Mouse (Mus musculus) MEL (cell line): ENCODE measurements at regions not wholly inside any gene's neighbourhood (a gene's known extent, or its start where the extent isn't known, plus 50 kb on each side); places are given as distances from the start of the nearest gene placed in this dataset.
"Not testable (repeated sequence)": the region's sequence is repeated elsewhere in the genome, so short reads cannot be mapped to it uniquely, and the experiment has no call there.

Experiments used
- DNase-seq: peaks from one replicate; pipeline ENCODE4 v3.0.0; 2011; ENCODE audit warnings: low read depth, low spot score
- H3K27ac ChIP-seq: 2 replicates; pipeline ENCODE4 v1.5.1; 2012; ENCODE audit warnings: low read depth, mild to moderate bottlenecking, control low read depth, low read length, moderate library complexity; ENCODE audit not compliant: control insufficient read depth
- H3K27me3 ChIP-seq, 2 experiments: fragments of 150-350 bp in 1 of 2; sonication (generic) in 1 of 2; 2 replicates each; pipeline ENCODE4 v1.6.1; 2012; ENCODE audit warnings: low read length in 2 of 2, mild to moderate bottlenecking in 2 of 2, improper control_type of control experiment in 1 of 2, moderate library complexity in 1 of 2; ENCODE audit not compliant: insufficient read depth in 2 of 2, control insufficient read depth in 1 of 2
- H3K36me3 ChIP-seq, 2 experiments: 2 replicates each; pipeline ENCODE4 v1.6.1; 2012 to 2014; ENCODE audit warnings: low read length in 2 of 2, improper control_type of control experiment in 1 of 2, inconsistent platforms in 1 of 2, mild to moderate bottlenecking in 1 of 2; ENCODE audit not compliant: insufficient read depth in 2 of 2, control insufficient read depth in 1 of 2
- H3K4me1 ChIP-seq, 2 experiments: fragments of 150-350 bp in 1 of 2; sonication (generic) in 1 of 2; 2 replicates each; pipeline ENCODE4 v1.6.1; 2012; ENCODE audit warnings: low read length in 2 of 2, improper control_type of control experiment in 1 of 2, mild to moderate bottlenecking in 1 of 2; ENCODE audit not compliant: insufficient read depth in 2 of 2, control insufficient read depth in 1 of 2
- H3K4me3 ChIP-seq, 2 experiments: fragments of 150-350 bp in 1 of 2; sonication (generic) in 1 of 2; 2 replicates each; pipeline ENCODE4 v1.5.1; 2012; ENCODE audit warnings: low read depth in 2 of 2, low read length in 2 of 2, mild to moderate bottlenecking in 2 of 2, moderate library complexity in 2 of 2, control low read depth in 1 of 2, improper control_type of control experiment in 1 of 2; ENCODE audit not compliant: control insufficient read depth in 1 of 2, insufficient read depth in 1 of 2
- H3K79me2 ChIP-seq: 2 replicates; pipeline ENCODE4 v1.6.1; 2012; ENCODE audit warnings: mild to moderate bottlenecking, low read length, moderate library complexity; ENCODE audit not compliant: control insufficient read depth, poor library complexity, insufficient read depth
- H3K9ac ChIP-seq: 2 replicates; pipeline ENCODE4 v1.6.1; 2012; ENCODE audit warnings: low read depth, mild to moderate bottlenecking, control low read depth, low read length, moderate library complexity; ENCODE audit not compliant: control insufficient read depth, poor library complexity, severe bottlenecking
- H3K9me3 ChIP-seq: fragments of 150-350 bp; sonication (generic); replicated peaks from 2 replicates; pipeline ENCODE4 v1.6.1; 2012; ENCODE audit warnings: mild to moderate bottlenecking, low read length, improper control_type of control experiment, moderate library complexity; ENCODE audit not compliant: insufficient read depth
- CTCF ChIP-seq, 3 experiments: IDR thresholded peaks in 2 of 3; conservative IDR thresholded peaks in 1 of 3; 2 replicates each; pipeline ENCODE4 v1.5.1; 2011 to 2012; ENCODE audit warnings: low read length in 3 of 3, low read depth in 2 of 3, mild to moderate bottlenecking in 2 of 3, improper control_type of control experiment in 1 of 3, inconsistent platforms in 1 of 3, mixed read lengths in 1 of 3, moderate library complexity in 1 of 3; ENCODE audit not compliant: control insufficient read depth in 1 of 3, insufficient read depth in 1 of 3, poor library complexity in 1 of 3, severe bottlenecking in 1 of 3
- GATA1 ChIP-seq: IDR thresholded peaks from 2 replicates; pipeline ENCODE4 v1.6.1; 2011; ENCODE audit warnings: low read depth, low read length, improper control_type of control experiment
- HCFC1 ChIP-seq: IDR thresholded peaks from 2 replicates; pipeline ENCODE4 v1.6.1; 2012; ENCODE audit warnings: low read depth, mild to moderate bottlenecking, inconsistent platforms, low read length, improper control_type of control experiment, moderate library complexity
- JUND ChIP-seq: IDR thresholded peaks from 2 replicates; pipeline ENCODE4 v1.6.1; 2011; ENCODE audit warnings: low read depth, mild to moderate bottlenecking, improper control_type of control experiment, low read length
- MAX ChIP-seq: IDR thresholded peaks from 2 replicates; pipeline ENCODE4 v1.6.1; 2011; ENCODE audit warnings: low read length, improper control_type of control experiment
- MEF2A ChIP-seq: IDR thresholded peaks from 2 replicates; pipeline ENCODE4 v1.6.1; 2014; ENCODE audit warnings: low read depth, mild to moderate bottlenecking, inconsistent platforms, low read length, improper control_type of control experiment; ENCODE audit not compliant: poor library complexity, insufficient replicate concordance, severe bottlenecking; ENCODE audit errors: extremely low read depth
- NRF1 ChIP-seq: IDR thresholded peaks from 2 replicates; pipeline ENCODE4 v1.6.1; 2014; ENCODE audit warnings: low read depth, mild to moderate bottlenecking, inconsistent platforms, low read length, improper control_type of control experiment, moderate library complexity; ENCODE audit not compliant: poor library complexity, insufficient read depth, severe bottlenecking
- POLR2A ChIP-seq, 2 experiments: IDR thresholded peaks; 2 replicates each; pipeline ENCODE4 v1.6.1; 2011 to 2012; ENCODE audit warnings: low read length in 2 of 2, mild to moderate bottlenecking in 2 of 2, control low read depth in 1 of 2, improper control_type of control experiment in 1 of 2, low read depth in 1 of 2, moderate library complexity in 1 of 2; ENCODE audit not compliant: control insufficient read depth in 1 of 2, insufficient read depth in 1 of 2, poor library complexity in 1 of 2
- POLR2AphosphoS2 ChIP-seq: IDR thresholded peaks from 2 replicates; pipeline ENCODE4 v1.6.1; 2011; ENCODE audit warnings: low read length, improper control_type of control experiment
- RAD21 ChIP-seq: IDR thresholded peaks from 2 replicates; pipeline ENCODE4 v1.6.1; 2011; ENCODE audit warnings: mild to moderate bottlenecking, low read depth, low read length, improper control_type of control experiment
- RCOR1 ChIP-seq: IDR thresholded peaks from 2 replicates; pipeline ENCODE4 v1.6.1; 2012; ENCODE audit warnings: low read depth, mild to moderate bottlenecking, inconsistent platforms, low read length, improper control_type of control experiment
- ZC3H11A ChIP-seq: IDR thresholded peaks from 2 replicates; pipeline ENCODE4 v1.6.1; 2012; ENCODE audit warnings: low read depth, mild to moderate bottlenecking, inconsistent platforms, low read length, improper control_type of control experiment

DNA sequence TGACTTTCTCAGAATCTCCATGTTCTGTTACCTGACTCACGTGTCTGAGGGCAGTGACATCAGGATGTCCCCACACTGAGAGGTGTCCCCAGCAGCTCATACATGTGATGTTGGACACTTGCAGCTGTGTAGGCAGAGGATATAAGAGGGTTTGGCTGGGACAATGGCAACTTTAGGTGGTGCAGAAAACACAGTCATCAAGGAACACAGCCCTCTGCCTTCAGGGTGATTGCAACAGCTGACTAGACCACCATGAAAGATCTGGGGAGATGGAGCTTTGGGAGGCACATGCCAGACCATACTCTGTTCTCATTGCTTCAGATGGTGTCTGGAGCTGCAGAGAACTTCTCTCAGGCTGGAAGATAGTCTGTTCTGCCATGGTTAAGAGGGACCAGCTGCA is 135.2 kb downstream of the Dll1 start:
- H3K27me3 ChIP-seq, result no peaks in the 10 kb centered on the region
- no peaks in the 10 kb centered on the region for H3K4me1 ChIP-seq
- TF ChIP-seq POLR2AphosphoS2 (no peak), MAX (no peak)
- no peaks in the 10 kb centered on the region for H3K79me2 ChIP-seq
- H3K4me3 ChIP-seq, result no peak overlapping the region
- no peak overlapping the region for H3K9ac ChIP-seq
- H3K36me3 ChIP-seq, result no peaks in the 10 kb centered on the region
- no peaks in the 10 kb centered on the region for H3K9me3 ChIP-seq
- DNase-seq, result no peak
- H3K27ac ChIP-seq, result no peak overlapping the region

GRCm38 (mm10) chr17:15240641-15241040 is 136.0 kb downstream of the Dll1 start:
- H3K9ac ChIP-seq, H3K36me3 ChIP-seq, H3K79me2 ChIP-seq, H3K9me3 ChIP-seq, H3K4me3 ChIP-seq, H3K27ac ChIP-seq, H3K4me1 ChIP-seq, DNase-seq, H3K27me3 ChIP-seq: not testable (repeated sequence)

DNA sequence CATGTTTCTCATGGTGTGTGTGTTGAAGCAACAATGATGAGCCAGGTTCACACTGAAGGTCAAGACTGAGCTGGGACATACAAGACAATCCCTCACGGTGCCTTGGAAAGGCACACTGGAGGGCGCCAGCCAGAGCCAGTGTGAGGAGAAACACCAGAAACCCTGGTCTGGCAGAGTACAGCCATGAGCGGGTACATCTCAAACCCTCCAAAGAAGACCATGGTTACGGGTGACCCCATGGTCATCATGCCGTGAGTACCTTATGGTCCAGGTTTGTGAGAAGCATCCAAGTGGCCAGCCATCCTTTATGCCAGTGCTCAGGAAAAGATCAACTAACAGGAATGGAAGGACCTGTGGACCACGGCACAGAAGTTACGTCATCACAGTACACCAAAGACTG is 136.7 kb downstream of the Dll1 start:
- no peaks in the 10 kb centered on the region for H3K4me1 ChIP-seq
- H3K27ac ChIP-seq, result no peak overlapping the region
- DNase-seq, result no peak
- H3K4me3 ChIP-seq, result no peak overlapping the region
- no peak overlapping the region for H3K9ac ChIP-seq
- no peak for TF ChIP-seq MEF2A
- TF ChIP-seq NRF1, result no peak
- no peak for TF ChIP-seq GATA1
- no peak for TF ChIP-seq RCOR1
- TF ChIP-seq ZC3H11A, result no peak
- no peak for TF ChIP-seq POLR2A (IDR thresholded peaks at IDR 0.05; ENCODE audit: control insufficient read depth in 1 of 2, insufficient read depth in 1 of 2, low read depth in 1 of 2, low read length in 2 of 2, poor library complexity in 1 of 2)
- no peak for TF ChIP-seq HCFC1
- TF ChIP-seq RAD21, result no peak
- no peak for TF ChIP-seq JUND
- no peak for TF ChIP-seq CTCF (IDR thresholded peaks at IDR 0.05 in 2 of 3, conservative IDR thresholded peaks at IDR 0.05 in 1 of 3; ENCODE audit: control insufficient read depth in 1 of 3, insufficient read depth in 1 of 3, low read depth in 2 of 3, low read length in 3 of 3, poor library complexity in 1 of 3, severe bottlenecking in 1 of 3)
- no peak for TF ChIP-seq POLR2AphosphoS2
- H3K9me3 ChIP-seq, result no peaks in the 10 kb centered on the region
- H3K27me3 ChIP-seq, result no peaks in the 10 kb centered on the region
- no peaks in the 10 kb centered on the region for H3K79me2 ChIP-seq
- H3K36me3 ChIP-seq, result no peaks in the 10 kb centered on the region
